In the genomic region with DNA sequence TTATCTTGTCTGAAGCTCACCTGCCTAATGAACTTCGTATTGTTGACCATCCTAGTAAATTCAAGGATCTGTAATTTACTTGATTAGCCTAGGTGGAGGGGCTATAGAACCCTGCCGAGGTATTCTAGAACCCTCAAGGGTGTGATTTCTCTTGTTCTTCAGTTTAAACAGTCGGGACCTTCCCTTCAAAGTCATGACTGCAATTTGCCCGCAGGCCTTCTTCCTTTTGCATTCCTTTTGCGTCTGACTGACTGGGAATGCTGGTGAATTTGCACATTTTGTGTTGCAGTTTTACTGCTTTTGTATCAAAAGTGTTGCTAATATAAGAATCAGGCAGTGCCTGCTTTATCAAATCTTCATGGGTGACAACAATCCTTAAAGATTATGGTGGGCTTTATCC, we compare ENCODE assay signal across 25 mouse cellular contexts. TPM values are rescaled to one million over a fixed set of nuclear protein-coding genes. Genes with fewer than 3 reads are reported as not detected.
DNase-seq lines count a peak whose midpoint lies in the region; ATAC-seq and TF ChIP-seq lines count a peak whose summit lies in the region.
"Had no signal": no experiment of that assay in that cellular context is flagged by ENCODE, and none has a peak within 500 bp of the region (broad histone marks: within the 10 kb centered on the region; RNA-seq: fewer than 3 reads in every experiment).

No protein-coding gene starts in this region.

- H3K9ac ChIP-seq in kidney, embryonic 14.5 days (ENCODE audit: low read depth, low read length): no peak overlapping the region
- H3K9ac ChIP-seq in ES-Bruce4 (ENCODE audit: low read depth, poor library complexity, severe bottlenecking): no peak overlapping the region
- H3K9ac ChIP-seq: forebrain, embryonic 13.5 days; hindbrain, embryonic 13.5 days; intestine, embryonic 15.5 days had no signal

- H3K36me3 ChIP-seq in kidney, embryonic 14.5 days (ENCODE audit: control insufficient read depth, insufficient read depth, low read length): no peaks in the 10 kb centered on the region
- no peaks in the 10 kb centered on the region for H3K36me3 ChIP-seq in ES-Bruce4 (ENCODE audit: control insufficient read depth, insufficient read depth, low read length, poor library complexity, severe bottlenecking)
- H3K36me3 ChIP-seq: forebrain, embryonic 10.5 days; hindbrain, embryonic 10.5 days; hindbrain, embryonic 13.5 days; intestine, embryonic 15.5 days had no signal

- no peak for TF ChIP-seq EP300 in ES-Bruce4 (IDR thresholded peaks at IDR 0.05; ENCODE audit: insufficient read depth, low read depth, low read length)

- no peak for TF ChIP-seq POLR2A in ES-Bruce4 (IDR thresholded peaks at IDR 0.05; ENCODE audit: insufficient read depth, low read length)

- no peak overlapping the region for H3K4me2 ChIP-seq in kidney, embryonic 14.5 days (replicated peaks; ENCODE audit: low read depth, low read length)
- H3K4me2 ChIP-seq: forebrain, embryonic 13.5 days; heart, embryonic 11.5 days; hindbrain, embryonic 13.5 days; intestine, embryonic 15.5 days had no signal

- no peak overlapping the region for H3K4me3 ChIP-seq in kidney, embryonic 14.5 days (ENCODE audit: low read length)
- H3K4me3 ChIP-seq in ES-Bruce4 (ENCODE audit: low read depth, low read length): no peak overlapping the region
- H3K4me3 ChIP-seq: forebrain, embryonic 10.5 days; forebrain, embryonic 13.5 days; hindbrain, embryonic 10.5 days; hindbrain, embryonic 13.5 days; intestine, embryonic 15.5 days had no signal

- TF ChIP-seq CTCF in ES-Bruce4 (IDR thresholded peaks at IDR 0.05; ENCODE audit: low read depth, low read length): no peak

- no peak for ATAC-seq in kidney, embryonic 14.5 days (ENCODE audit: low FRiP score, low TSS enrichment)
- no peak for ATAC-seq in granulocyte monocyte progenitor cell, adult 5-6 weeks (replicated peaks; ENCODE audit: poor library complexity, severe bottlenecking)
- ATAC-seq: activated CD4-positive, CD25-positive, alpha-beta regulatory T cell, adult 4 months; forebrain, embryonic 13.5 days; forebrain, embryonic 16.5 days; hindbrain, embryonic 16.5 days; intestine, embryonic 15.5 days had no signal

- peaks cover 23% of the 10 kb centered on the region for H3K4me1 ChIP-seq in kidney, embryonic 14.5 days (ENCODE audit: control insufficient read depth, insufficient read depth, low read length)
- H3K4me1 ChIP-seq in ES-Bruce4 (ENCODE audit: control insufficient read depth, insufficient read depth, low read length): peaks cover 2% of the 10 kb centered on the region
- H3K4me1 ChIP-seq: intestine, embryonic 15.5 days had no signal

- DNase-seq in kidney, adult 11 months: peak; percentile 9
- peak; percentile 89 for DNase-seq in R1 (ENCODE audit: low read depth, low spot score)
- DNase-seq in testis, postnatal 10 days (ENCODE audit: low spot score): no peak
- DNase-seq: adrenal gland, adult 8-10 months; adrenal gland, postnatal 25 days; cerebellum, adult 11-12 months; cerebellum, adult 8-10 months; cerebellum, postnatal 10 days; cerebellum, postnatal 36 days; embryo, embryonic 11 days; gastrocnemius, postnatal 10 days; gastrocnemius, postnatal 36 days; heart, adult 11 months had no signal

- H3K27me3 ChIP-seq in kidney, embryonic 14.5 days (ENCODE audit: control insufficient read depth, insufficient read depth, low read length): no peaks in the 10 kb centered on the region
- H3K27me3 ChIP-seq in ES-Bruce4 (ENCODE audit: control insufficient read depth, insufficient read depth, low read length, poor library complexity, severe bottlenecking): no peaks in the 10 kb centered on the region
- H3K27me3 ChIP-seq: forebrain, embryonic 13.5 days; hindbrain, embryonic 13.5 days; intestine, embryonic 15.5 days had no signal

- no peak overlapping the region for H3K27ac ChIP-seq in kidney, embryonic 14.5 days (ENCODE audit: low read depth, low read length)
- peak overlapping the region; percentile 70 for H3K27ac ChIP-seq in ES-Bruce4 (ENCODE audit: insufficient read depth, low read length)
- H3K27ac ChIP-seq: forebrain, embryonic 10.5 days; forebrain, embryonic 13.5 days; hindbrain, embryonic 10.5 days; hindbrain, embryonic 13.5 days; intestine, embryonic 15.5 days had no signal

- H3K9me3 ChIP-seq in kidney, embryonic 14.5 days (ENCODE audit: control insufficient read depth, low read length): no peaks in the 10 kb centered on the region
- no peaks in the 10 kb centered on the region for H3K9me3 ChIP-seq in ES-Bruce4 (replicated peaks; ENCODE audit: control insufficient read depth, insufficient read depth, low read length, poor library complexity, severe bottlenecking)
- H3K9me3 ChIP-seq: forebrain, embryonic 10.5 days; forebrain, embryonic 13.5 days; hindbrain, embryonic 10.5 days; hindbrain, embryonic 13.5 days; intestine, embryonic 15.5 days had no signal

- 56% methylated on average over 5 of the region's 5 CpGs for WGBS in kidney, embryonic 14.5 days

RNA-seq across cellular contexts. Expression of a gene that starts 46.9 kb away (rescaled TPM):
- 13.5 and 13.8 TPM in 2 replicates for polyA plus RNA-seq in kidney, embryonic 14.5 days (2014; fragmentation: Nextera tagmentation; extraction: Ambion mirVana)
- polyA plus RNA-seq in ES-Bruce4 (2011; ENCODE audit: insufficient read depth, insufficient read length, low read depth, missing spikeins): 54.6 and 55.7 TPM in 2 replicates
- 4.0 and 5.7 TPM in 2 replicates for total RNA-seq in granulocyte monocyte progenitor cell, adult 5-6 weeks (2014; fragmentation: Nextera tagmentation)
- 3.8 and 4.4 TPM in 2 replicates for total RNA-seq in granulocyte monocyte progenitor cell, adult 5-6 weeks (2017)
